Mouse (Mus musculus): Measurements from ENCODE around the gene Brat1.

Gene Brat1

DNA sequence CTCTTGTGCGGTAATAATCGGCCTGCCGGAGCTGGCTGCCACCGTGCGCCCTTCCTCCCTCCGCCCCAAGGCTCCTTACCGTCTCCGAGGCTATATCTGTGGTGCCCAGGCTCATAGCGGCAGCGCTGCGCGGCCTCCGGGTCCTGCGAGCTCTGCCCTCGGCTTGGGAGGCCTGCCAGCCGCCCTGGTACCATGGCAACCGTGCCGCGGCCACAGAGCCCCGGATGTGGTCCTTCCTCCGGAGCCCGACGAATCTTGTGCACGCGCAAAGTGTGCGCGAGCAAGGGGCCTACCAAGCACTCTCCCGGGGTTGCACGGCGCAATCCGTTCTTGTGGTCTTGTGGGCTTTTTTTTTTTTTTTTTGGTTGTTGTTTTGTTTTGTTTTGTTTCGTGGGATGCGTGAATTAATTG is 2.7 kb upstream of the Brat1 start, which contains the start of gene Iqce:
Iqce (minus strand) TSS at position 276 of the 411 bp plus-strand sequence.
- DNase-seq (ENCODE audit: low spot score in 2 of 2) = peak; percentile 93 to 96

DNA sequence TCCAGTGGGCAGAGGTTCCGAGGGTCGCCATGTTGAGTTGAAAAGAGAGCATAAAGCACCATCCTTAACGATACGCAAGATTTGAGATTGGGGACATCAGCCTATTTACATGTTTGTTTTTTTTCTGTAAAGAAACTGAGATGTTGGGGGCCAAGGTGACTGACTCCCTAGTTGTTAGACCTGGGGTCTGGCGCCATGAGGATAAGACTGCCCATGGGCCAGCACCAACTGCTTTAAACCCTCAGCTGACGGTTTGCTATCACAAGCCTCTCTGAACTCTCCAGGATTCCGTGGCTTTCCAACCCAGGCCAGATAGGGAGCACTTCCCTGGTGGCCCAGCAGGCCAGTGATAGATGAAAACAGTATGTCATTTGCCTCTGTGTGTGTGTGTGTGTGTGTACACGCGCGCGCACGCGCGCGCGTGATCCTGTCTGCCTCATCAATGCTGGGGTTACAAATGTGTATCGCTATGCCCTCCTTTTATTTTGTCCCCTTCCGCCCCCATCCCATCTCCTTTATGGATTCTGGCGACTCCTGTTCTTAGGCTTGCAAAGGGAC is 2.1 kb upstream of the Brat1 start:
- DNase-seq (ENCODE audit: low spot score in 2 of 2) = no peak

DNA sequence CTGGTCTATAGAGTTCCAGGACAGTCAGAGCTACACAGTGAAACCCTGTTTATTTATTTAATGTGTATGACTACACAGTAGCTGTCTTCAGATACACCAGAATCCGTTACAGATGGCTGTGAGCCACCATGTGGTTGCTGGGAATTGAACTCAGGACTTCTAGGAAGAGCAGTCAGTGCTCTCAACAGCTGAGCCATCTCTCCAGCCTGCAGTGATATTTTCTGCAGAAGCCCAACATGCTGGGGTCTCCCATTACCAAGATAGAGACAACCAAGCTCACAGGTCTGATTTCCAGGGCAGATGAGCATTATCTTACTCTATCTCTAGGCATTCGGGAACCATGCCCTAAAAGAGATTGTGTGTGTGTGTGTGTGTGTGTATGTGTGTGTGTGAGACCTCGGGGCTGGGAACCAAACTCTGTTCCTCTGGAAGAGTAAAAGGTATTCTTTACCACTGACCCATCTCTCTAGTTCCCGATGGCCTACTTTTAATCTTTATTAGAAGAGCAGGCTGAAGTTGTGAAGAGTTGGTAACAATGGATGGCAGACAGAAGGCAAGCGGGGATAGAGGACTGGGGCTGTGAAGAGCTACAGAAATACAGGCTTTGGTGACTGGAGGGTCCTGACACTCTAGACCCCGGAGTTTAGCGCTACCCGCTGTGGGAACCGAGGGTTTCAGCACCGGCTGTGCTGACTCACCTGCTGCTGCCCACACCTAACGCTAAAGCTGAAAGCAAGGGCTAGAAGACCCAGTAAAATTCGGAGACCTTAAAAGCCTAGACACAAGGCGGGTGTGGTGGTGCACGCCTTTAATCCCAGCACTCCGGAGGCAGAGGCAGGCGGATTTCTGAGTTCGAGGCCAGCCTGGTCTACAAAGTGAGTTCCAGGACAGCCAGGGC is 1.1 kb upstream of the Brat1 start:
- no peak for DNase-seq (ENCODE audit: low spot score in 2 of 2)

DNA sequence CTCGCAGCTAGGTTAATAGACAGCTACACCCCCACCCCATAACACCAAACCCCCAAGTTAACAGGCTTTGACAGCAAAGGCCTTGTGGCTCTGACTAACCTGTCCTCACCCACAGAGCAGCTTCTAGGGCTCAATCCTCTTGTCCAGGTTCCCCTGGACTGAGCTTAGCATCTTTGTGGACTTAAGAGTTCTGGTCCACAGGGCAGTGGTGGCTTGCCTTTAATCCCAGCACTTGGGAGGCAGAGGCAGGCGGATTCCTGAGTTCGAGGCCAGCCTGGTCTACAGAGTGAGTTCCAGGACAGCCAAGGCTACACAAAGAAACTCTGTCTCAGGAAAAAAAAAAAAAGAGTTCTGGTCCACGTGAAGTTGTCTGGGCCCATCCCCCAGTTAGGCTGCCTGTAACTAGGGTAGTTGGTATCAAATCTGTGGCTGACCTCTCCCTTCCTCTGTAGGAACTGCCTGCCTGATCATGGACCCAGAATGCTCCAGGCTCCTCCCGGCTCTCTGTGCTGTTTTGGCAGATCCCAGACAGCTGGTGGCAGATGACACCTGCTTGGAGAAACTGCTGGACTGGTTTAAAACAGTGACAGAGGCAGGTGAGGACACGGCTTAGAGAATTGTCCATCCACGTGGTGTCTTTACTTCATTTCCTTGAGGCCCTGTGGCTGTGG is 825 bp downstream of the Brat1 start:
- DNase-seq (ENCODE audit: low spot score in 2 of 2) = no peak

DNA sequence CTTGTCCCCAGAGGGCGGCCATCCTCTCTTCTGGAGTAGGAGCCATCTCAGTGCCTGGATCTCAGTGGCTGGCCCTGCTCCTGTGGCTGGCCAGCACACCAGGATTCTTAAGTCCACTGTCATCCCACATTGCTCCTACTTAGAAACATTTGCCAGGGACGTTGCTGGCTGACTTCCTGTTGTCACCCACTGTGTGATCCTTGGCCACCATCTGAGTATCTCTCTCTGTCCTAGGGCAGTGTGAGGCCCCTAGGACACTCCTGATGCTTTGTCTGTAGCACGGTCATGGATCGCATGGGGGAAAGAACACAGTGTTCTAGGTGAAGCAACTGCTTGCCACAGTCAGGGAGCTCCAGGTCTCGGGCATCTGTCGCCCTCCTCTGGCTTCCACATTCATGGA is 5.5 kb downstream of the Brat1 start:
- no peak for DNase-seq (ENCODE audit: low spot score in 2 of 2)

DNA sequence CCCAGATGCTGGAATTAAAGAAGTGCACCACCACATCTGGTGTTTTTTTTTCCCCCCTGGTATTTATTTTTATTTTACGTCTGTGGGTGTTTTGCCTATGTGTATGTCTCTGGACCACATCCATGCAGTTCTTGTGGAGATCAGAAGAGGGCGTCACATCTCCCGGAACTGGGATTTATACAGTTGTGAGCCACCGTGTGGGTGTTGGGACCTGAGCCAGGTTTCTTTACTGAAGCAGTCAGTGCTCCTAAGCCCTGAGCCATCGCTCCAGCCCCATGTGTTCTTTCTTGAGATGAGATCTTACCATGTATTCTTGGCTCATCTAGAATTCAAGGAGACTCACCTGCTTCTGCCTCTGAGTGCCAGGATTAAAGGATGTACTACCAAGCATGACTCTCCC is 6.2 kb downstream of the Brat1 start:
- no peak for DNase-seq (ENCODE audit: low spot score in 2 of 2)

DNA sequence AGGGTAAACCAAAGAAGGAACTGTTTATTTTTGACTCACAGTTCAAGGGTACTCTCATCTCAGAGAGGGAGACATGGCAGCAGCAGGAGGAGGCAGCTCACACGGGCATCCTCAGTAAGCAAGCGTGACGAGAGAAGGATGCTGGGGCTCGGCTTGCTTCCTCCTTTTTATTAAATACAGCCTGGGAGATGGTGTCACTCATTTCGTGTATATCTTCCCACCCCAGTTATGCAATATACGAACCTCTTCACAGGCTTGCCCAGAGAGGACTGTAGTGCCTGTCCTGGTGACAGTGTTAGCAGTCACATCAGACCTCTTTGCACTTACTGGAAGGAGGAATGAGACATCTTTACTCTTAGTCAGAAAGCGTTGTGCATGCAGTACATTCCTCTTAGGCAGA is 16.0 kb downstream of the Brat1 start:
- no peak for DNase-seq (ENCODE audit: low spot score in 2 of 2)

DNA sequence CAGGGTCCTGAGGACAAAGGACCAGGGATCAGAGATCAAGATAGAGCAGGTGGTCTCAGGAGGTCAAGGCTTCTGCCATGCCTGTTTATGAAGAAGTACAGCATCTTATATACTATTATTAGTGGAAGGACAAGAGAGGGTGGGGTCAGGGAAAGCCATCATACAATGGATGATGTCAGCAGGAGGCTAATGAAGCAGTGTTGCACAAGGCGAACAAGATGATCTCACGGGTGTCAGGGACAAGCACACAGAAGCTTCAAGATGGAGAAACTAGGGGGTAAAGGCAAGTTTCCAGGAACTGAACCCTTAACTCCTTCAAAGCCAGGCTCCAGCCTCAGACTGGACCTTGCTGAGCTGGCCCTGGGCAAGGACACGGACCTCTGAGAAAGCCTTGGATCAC is 17.3 kb downstream of the Brat1 start:
- no peak for DNase-seq (ENCODE audit: low spot score in 2 of 2)

DNA sequence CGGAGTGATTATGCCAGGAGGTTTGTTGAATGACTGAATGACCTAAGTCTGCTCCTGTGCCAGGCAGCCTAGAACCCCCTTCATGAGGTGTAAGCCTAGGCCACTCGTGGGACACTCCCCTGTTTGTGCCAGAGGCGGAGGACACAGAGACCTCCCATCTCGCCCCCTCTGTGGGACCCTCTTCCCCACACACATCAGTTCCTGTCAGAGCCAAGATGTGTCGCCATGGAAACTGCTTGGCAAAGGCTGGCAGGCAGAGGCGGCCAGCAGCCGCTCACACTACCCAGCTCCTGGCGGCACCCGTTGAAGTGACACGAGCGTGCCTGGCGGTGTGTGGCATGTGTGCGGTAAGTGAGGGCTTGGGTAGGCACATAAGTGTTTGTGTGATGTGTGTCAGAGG is 19.0 kb downstream of the Brat1 start, which contains the start of gene Amz1:
Amz1 (plus strand) TSS at position 306 of the 400 bp plus-strand sequence.
- DNase-seq (ENCODE audit: low spot score in 2 of 2) = no peak

DNA sequence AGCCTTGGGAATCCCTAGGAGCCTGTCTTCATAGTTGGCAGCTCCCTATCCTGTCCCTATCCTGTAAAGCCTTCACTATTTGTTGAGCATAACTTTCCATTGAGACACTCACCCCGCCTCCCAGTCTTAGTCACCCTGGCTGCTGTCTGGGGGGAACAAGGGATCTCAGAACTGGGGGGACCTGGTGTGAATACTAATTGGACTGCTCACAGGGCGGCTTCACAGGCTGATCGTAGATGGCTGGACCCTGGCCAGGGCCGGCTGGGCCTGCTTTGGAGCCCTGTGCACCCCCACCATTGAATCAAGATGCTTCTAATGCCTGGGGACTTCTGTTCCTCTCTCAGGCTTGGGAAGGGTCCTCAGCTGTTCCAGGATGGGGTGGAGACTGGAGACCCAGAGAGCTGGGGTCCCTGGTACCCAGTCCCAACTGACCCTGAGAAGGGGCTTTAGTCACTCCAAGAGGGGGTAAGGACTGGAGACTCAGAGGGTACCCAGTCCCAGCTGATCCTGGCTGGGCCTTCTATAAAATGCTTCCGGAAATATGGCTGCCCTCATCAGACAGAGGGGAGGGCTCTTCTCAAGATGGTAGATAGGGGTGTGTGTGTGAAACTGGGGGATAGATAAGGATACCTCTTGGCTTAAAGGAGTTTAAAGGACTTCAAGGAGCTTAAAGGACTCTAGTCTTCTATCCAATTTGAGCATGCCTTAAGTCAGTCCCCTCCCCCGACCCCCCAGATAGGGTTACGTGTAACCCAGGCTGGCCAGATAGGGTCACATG is 21.4 kb downstream of the Brat1 start:
- no peak for DNase-seq (ENCODE audit: low spot score in 2 of 2)

DNA sequence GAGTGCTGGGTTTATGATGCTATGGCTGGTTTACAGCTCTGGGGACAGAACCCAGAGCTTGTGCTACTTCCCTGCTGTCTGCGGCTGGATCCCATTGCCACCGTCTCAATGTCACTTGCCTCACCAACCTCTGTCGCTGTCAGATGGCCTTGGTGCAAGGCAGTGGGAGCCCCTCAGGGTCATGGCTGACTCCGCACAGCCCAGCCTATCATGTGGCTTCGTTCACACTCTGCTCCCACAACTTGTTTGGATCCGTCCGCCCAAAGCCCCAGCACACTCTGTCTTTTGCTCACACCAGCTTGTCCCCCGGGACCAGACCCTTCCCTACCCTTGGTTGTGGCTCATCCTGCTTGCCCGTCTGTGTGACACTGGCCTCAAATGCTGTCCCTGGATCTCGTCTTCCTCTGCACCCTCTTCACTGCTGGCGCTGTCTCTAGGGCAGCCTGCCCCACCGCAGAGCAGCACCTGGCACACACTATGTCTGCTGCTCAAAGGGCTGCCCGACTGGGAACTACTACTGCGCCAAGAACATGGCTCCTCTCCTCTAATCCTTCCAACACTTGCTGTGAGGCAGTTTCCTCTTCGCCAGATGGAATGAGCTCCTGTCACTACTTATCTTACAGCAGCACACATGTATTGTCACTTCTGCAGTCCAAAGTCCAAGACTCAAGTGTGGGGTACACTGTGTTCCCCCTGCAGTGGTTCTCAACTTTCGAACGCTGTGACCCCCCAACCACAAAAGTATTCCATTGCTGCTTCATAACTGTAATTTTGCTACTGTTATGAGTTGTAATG is 22.3 kb downstream of the Brat1 start:
- no peak for DNase-seq (ENCODE audit: low spot score in 2 of 2)

DNA sequence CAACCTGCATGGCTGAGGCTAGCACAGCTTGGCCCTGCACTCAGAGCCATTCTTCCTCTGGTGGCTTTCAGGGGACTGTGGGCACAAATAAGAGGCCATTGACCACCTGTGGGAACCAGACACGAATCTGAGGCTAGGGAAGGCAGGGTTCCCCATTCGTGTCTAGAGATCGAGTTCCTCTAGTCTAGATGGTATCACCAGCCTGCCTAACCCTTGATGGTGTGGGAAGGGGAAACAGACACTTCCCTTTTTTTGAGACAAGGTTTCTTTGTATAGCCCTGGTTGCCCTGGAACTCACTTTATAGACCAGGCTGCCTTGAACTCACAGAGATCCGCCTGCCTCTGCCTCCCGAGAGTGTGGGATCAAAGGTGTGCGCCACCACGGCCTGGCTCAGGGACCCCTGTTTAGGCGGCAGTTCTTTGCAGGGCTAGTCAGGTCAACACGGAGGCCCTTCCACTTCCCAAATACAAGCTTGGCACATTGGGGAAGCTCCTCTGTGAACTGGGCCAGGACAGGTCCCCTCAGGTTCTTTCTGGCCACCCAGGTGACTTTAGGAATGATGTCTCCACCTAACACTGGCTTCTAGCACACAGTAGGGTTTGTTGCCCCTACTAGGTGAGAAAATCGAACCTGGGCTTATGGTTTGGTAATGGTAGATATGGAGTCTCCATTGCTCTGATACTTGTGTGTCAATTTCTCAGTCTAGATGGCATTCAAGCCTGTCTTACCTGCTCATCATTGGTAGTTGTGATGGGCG is 26.4 kb downstream of the Brat1 start:
- DNase-seq (ENCODE audit: low spot score in 2 of 2) = no peak

DNA sequence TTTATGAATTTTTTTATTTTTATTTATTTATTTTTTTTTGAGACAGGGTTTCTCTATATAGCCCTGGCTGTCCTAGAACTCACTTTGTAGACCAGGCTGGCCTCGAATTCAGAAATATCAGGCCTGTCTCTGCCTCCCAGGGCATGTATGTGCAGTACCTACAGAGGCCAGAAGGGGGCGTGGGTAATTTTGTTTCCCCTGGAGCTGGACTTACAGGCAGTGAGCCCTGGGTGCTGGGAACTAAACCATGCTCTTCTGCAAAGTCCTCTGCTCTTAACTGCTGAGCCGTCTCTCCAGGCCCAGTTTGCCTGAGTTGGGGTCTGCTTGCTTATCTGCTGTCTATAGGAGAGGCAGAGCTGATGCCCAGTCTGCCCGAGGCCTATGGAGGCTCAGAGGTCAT is 27.4 kb downstream of the Brat1 start:
- no peak for DNase-seq (ENCODE audit: low spot score in 2 of 2)

DNA sequence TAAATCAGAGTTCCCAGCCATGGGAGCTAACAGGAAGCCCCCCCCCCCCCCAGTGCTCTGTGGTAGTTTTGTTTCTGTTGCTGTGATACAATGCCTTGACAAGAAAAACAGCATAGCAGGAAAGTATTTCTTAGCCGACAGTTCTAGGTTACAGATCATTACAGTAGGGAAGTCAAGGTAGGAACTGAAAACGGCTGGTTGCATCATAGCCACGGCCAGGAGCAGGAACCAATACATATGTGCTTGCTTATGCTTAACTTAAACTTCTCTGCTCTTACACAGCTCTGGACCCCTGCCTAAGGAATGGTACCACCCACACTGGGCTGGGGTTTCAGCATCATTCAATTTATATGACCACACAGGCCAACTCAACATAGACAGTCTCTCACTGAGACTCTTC is 28.5 kb downstream of the Brat1 start:
- DNase-seq (ENCODE audit: low spot score in 2 of 2) = no peak

DNA sequence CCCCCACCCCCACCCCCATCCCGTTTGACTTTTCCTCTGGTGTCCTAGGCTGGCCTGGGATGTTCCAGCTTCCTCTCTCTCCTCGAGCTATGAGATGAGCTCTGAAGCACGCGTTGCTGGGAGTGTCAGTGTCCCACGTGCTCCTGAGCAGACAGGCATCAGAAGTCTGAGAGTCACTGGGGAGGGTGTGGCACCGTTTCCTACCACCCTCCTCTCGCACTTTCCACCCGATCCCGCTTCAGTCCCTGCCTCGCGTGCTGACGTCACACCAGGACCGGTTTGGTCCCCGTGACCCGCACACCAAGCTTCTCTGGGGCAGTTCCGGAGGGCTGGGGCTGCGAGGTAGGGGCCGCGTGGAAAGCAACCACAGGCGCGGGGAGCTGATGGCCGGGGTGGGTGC is 30.5 kb downstream of the Brat1 start:
- DNase-seq (ENCODE audit: low spot score in 2 of 2) = no peak

DNA sequence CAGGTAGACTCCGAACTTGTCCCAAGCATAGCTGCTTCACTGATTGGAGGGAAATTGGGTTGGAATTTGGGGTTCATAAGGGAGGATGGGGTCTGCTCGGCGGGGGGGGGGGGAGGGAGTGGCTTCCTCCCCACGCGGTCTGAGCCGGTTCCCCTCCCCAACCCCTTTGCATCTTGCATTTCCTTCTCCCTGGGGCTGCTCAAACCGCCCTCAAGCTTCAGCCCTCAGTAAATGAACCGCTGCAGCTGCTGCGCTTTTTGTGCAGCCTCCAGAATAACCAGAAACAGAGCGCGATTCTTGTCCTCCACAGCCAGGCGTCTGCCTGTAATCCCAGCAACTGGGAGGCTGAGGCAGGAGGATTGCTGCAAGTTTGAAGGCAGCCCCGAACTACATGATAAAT is 31.4 kb downstream of the Brat1 start:
- DNase-seq (ENCODE audit: low spot score in 2 of 2) = no peak

DNA sequence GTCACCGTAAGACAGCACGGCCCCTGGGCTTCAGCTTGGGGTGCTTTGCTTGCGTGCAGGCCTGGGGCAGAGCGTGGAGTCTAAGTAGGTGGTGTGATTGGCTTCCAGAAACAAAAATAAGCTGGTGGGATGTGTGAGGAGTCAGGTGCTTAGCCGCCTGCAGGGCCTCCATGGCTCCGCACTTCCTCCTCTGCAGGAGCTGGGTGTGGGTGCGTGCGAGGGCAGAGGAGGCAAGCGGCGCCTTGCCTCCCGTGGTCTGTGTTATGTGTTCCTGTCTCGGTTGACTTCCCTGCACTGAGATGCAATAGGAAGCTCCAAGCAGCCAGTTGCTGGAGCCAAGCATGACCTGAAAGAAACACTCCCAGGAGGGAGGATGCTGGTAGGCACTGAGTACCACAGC is 35.0 kb downstream of the Brat1 start:
- no peak for DNase-seq (ENCODE audit: low spot score in 2 of 2)

DNA sequence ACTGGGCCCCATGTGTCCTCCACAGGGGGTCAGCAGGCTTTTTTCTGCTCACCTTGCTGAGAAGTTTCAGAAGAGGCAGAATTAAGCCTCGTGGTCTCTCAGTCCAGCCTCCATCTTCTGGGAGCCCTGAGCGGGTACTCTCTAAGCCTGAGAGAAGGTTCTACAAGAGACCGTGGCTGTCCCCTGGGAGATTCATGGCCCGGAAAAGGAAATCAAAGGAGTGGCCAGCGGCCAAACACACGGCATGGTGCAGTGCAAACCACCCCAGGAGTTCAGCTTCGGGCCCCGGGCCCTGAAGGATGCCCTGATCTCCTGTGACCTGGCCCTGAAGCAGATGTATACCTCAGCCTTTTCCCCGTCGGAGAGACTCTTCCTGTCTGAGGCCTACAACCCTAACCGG is 36.2 kb downstream of the Brat1 start:
- DNase-seq (ENCODE audit: low spot score in 2 of 2) = no peak

DNA sequence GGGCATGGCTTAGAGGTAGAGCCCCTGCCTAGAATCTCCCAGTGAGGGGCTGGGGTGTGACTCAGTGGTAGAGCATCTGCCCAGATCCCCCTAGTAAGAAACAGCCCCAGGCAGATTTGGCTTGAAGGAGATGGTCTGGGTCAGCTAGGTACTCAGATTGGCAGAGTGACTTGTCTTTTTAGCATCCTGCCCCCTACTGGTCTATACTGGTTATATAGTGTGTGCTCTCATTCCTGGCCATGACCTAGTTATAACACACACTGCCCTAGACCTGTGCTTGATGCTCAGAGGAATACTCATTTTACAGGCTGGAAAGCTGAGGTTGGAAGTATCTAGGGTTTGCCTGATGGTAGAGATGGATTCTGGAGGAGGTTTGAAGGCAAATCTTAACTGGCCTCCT is 37.1 kb downstream of the Brat1 start:
- no peak for DNase-seq (ENCODE audit: low spot score in 2 of 2)

DNA sequence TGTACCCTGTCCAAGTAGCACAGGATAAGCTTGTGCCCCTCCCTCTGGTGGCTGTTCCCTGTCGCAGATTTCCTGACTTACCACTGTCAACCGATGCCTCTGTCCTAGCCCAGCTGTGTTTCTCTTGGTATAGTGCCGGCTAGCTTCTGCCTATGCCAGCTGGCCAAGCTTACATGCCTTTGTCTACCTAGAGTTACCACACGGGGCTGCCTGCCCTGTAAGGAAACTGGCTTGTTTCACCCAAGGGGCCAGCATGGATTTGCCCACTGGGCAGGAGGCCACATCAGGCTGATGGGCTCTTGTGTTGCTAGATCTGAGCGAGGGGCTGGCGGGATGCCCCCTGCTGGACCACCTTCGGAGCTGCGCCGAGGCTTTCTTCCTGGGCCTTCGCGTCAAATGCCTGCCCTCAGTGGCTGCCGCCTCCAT is 38.9 kb downstream of the Brat1 start:
- DNase-seq (ENCODE audit: low spot score in 2 of 2) = no peak
